Mouse (Mus musculus): ENCODE data around the gene Ehbp1l1. TPM values are rescaled to one million over a fixed set of nuclear protein-coding genes. Genes with fewer than 3 reads are reported as not detected.

Gene Ehbp1l1
- total and polyA plus RNA-seq, 2 experiments from 2014 or later = 19.7 to 43.0 TPM

GRCm38 (mm10) chr19:5684985-5685384 lies 41.1 kb downstream of the Ehbp1l1 start:
- Histone ChIP-seq H3K27me3 (ENCODE audit: insufficient read depth, low read length) (no peaks in the 10 kb centered on the region), H3K9me3 (ENCODE audit: low read length) (no peaks in the 10 kb centered on the region), H3K4me2 (ENCODE audit: low read depth, low read length) (no peak overlapping the region), H3K27ac (no peak overlapping the region), H3K9ac (replicated peaks; ENCODE audit: low read length) (no peak overlapping the region), H3K4me1 (ENCODE audit: insufficient read depth, low read length) (peaks cover 10% of the 10 kb centered on the region), H3K4me3 (ENCODE audit: low read length) (no peak overlapping the region), H3K36me3 (ENCODE audit: insufficient read depth, low read length) (peaks cover 60% of the 10 kb centered on the region)
- 93% methylated on average over 13 of the region's 13 CpGs for WGBS
- TF ChIP-seq CTCF (IDR thresholded peaks at IDR 0.05; ENCODE audit: low read depth) = no peak
- no peak for DNase-seq (ENCODE audit: low spot score)
- ATAC-seq = no peak

GRCm38 (mm10) chr19:5684236-5684635 lies 41.9 kb downstream of the Ehbp1l1 start:
- Histone ChIP-seq H3K27ac (no peak overlapping the region), H3K9me3 (ENCODE audit: low read length) (no peaks in the 10 kb centered on the region), H3K4me1 (ENCODE audit: insufficient read depth, low read length) (peaks cover 7% of the 10 kb centered on the region), H3K9ac (replicated peaks; ENCODE audit: low read length) (no peak overlapping the region), H3K36me3 (ENCODE audit: insufficient read depth, low read length) (peaks cover 68% of the 10 kb centered on the region), H3K4me3 (ENCODE audit: low read length) (no peak overlapping the region), H3K27me3 (ENCODE audit: insufficient read depth, low read length) (no peaks in the 10 kb centered on the region), H3K4me2 (ENCODE audit: low read depth, low read length) (no peak overlapping the region)
- no peak for TF ChIP-seq CTCF (IDR thresholded peaks at IDR 0.05; ENCODE audit: low read depth)
- no peak for ATAC-seq
- 93% methylated on average over 12 of the region's 12 CpGs for WGBS
- no peak for DNase-seq (ENCODE audit: low spot score)

DNA sequence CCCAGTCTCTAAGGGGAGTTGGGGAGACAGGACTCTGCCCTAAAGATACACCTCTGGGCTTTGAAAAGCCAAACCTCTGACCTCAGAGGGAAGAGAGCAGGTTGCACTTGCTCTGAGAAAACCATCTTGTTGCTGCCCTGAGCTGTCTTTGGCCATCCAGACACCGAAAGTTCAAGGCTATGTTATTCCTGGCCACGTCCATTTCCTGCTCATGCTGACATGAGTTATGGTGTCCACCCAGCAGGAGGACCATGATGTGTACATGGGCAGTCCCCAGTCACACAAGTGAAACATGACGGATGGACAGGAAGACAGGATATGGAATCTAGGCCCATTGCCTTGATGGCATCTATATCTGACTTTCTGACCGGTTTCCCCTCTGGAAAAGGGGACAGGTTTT lies 45.7 kb downstream of the Ehbp1l1 start:
- H3K9me3 ChIP-seq (ENCODE audit: low read length) = no peaks in the 10 kb centered on the region
- no peak for TF ChIP-seq CTCF (IDR thresholded peaks at IDR 0.05; ENCODE audit: low read depth)
- DNase-seq (ENCODE audit: low spot score) = no peak
- no peak overlapping the region for H3K4me3 ChIP-seq (ENCODE audit: low read length)
- no peak for ATAC-seq
- H3K9ac ChIP-seq (replicated peaks; ENCODE audit: low read length) = no peak overlapping the region
- peaks cover 90% of the 10 kb centered on the region for H3K36me3 ChIP-seq (ENCODE audit: insufficient read depth, low read length)
- H3K4me1 ChIP-seq (ENCODE audit: insufficient read depth, low read length) = no peaks in the 10 kb centered on the region
- no peak overlapping the region for H3K27ac ChIP-seq
- 82% methylated on average over 4 of the region's 4 CpGs for WGBS
- H3K27me3 ChIP-seq (ENCODE audit: insufficient read depth, low read length) = no peaks in the 10 kb centered on the region
- no peak overlapping the region for H3K4me2 ChIP-seq (ENCODE audit: low read depth, low read length)

DNA sequence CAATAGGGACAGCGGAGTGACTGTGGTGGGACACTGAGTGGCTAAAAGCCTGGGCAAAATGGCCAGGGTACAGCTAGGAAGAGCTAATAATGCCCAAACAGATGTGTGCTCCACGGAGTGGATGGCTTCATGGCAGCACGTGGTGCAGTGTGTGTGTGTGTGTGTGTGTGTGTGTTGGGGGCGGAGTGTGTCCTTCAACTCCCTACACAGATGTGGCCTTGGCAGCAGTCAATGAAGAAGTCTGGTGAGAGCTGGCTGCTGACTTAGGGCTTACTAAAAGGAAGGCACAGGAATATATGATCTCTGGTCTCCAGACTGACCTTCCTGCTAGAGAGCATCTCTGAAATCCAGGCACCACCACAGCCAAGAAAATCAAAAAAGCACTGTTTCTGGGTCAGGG lies 57.7 kb downstream of the Ehbp1l1 start:
- Histone ChIP-seq H3K27ac (no peak overlapping the region), H3K9ac (replicated peaks; ENCODE audit: low read length) (no peak overlapping the region), H3K36me3 (ENCODE audit: insufficient read depth, low read length) (peaks cover 72% of the 10 kb centered on the region), H3K4me1 (ENCODE audit: insufficient read depth, low read length) (no peaks in the 10 kb centered on the region), H3K27me3 (ENCODE audit: insufficient read depth, low read length) (no peaks in the 10 kb centered on the region), H3K9me3 (ENCODE audit: low read length) (no peaks in the 10 kb centered on the region), H3K4me3 (ENCODE audit: low read length) (no peak overlapping the region), H3K4me2 (ENCODE audit: low read depth, low read length) (no peak overlapping the region)
- DNase-seq (ENCODE audit: low spot score) = no peak
- 84% methylated on average over 4 of the region's 4 CpGs for WGBS
- ATAC-seq = no peak
- TF ChIP-seq CTCF (IDR thresholded peaks at IDR 0.05; ENCODE audit: low read depth) = no peak

DNA sequence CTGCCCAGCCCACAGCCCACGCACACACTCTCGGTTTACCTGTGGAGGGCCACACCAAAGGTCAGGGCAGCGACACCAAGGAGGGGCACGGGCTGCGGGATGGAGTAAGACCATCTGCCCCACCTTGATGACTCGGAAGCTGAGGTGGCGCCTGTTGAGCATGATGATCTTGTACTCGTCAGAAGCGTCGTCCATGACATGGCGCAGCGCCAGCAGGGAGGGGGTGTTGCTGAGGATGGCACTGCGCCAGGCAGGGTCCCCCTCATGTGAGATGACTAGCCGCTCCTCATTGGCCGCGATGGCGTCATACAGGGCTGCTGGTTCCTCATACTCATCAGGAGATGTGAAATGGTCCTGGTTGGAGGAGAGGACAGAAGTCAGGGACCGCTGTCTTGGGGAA lies 59.7 kb downstream of the Ehbp1l1 start:
- Histone ChIP-seq H3K4me2 (ENCODE audit: low read depth, low read length) (no peak overlapping the region), H3K9ac (replicated peaks; ENCODE audit: low read length) (no peak overlapping the region), H3K9me3 (ENCODE audit: low read length) (no peaks in the 10 kb centered on the region), H3K27me3 (ENCODE audit: insufficient read depth, low read length) (no peaks in the 10 kb centered on the region), H3K36me3 (ENCODE audit: insufficient read depth, low read length) (peaks cover 52% of the 10 kb centered on the region), H3K4me1 (ENCODE audit: insufficient read depth, low read length) (no peaks in the 10 kb centered on the region), H3K27ac (no peak overlapping the region), H3K4me3 (ENCODE audit: low read length) (no peak overlapping the region)
- no peak for DNase-seq (ENCODE audit: low spot score)
- TF ChIP-seq CTCF (IDR thresholded peaks at IDR 0.05; ENCODE audit: low read depth) = no peak
- 84% methylated on average over 18 of the region's 18 CpGs for WGBS
- no peak for ATAC-seq

DNA sequence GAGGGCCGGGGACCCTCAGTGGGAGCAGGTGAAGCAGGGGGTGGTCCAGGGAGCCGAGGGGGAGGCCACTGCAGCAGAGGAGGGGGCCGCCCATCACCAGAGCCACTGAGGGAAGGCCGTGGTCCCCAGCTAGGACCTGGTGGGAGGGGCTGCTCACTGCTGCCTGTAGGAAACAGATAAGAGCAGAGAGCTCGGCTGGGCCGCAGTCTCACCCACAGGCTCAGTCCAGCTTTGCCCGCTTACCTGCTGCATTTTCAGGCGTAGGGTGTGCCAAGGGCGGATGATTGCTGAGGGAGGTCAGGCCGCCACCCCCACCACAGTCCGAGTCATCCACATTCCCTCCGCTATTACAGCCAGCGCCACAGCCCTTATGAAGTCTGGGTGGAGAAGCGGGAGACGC lies 60.7 kb downstream of the Ehbp1l1 start:
- TF ChIP-seq CTCF (IDR thresholded peaks at IDR 0.05; ENCODE audit: low read depth) = no peak
- ATAC-seq = no peak
- H3K9ac ChIP-seq (replicated peaks; ENCODE audit: low read length) = no peak overlapping the region
- no peaks in the 10 kb centered on the region for H3K27me3 ChIP-seq (ENCODE audit: insufficient read depth, low read length)
- no peak overlapping the region for H3K4me2 ChIP-seq (ENCODE audit: low read depth, low read length)
- 89% methylated on average over 15 of the region's 15 CpGs for WGBS
- peaks cover 47% of the 10 kb centered on the region for H3K36me3 ChIP-seq (ENCODE audit: insufficient read depth, low read length)
- no peak overlapping the region for H3K27ac ChIP-seq
- no peak overlapping the region for H3K4me3 ChIP-seq (ENCODE audit: low read length)
- DNase-seq (ENCODE audit: low spot score) = no peak
- no peaks in the 10 kb centered on the region for H3K9me3 ChIP-seq (ENCODE audit: low read length)
- H3K4me1 ChIP-seq (ENCODE audit: insufficient read depth, low read length) = no peaks in the 10 kb centered on the region

DNA sequence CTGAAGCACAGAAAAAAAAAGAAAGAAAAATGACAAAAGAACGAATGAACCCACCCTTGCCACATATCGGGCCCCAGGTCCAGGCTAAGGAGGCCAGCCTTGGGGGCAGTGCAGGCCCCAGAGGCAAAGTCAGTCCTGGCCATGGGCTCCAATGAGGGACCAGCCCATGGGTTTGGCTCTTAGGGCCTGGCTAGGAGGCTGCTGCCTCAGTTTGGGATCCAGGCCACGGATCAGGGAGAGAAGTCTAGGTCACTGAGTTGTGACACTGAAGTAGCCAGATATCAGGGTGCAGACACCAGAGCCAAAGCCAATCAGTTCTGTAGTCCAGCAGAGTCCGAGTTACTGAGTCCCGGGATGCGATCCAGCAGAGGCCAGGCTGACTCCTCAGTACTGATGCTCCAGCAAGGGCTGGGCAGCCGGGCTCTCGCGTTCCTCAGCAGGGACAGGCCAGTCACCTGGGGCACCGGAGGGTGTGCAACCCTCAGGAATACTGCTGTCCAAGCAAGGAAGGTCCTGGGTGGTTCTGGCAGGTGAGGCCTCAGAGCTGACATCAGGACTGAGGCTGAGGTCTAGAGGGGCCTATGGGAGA lies 61.4 kb downstream of the Ehbp1l1 start:
- H3K36me3 ChIP-seq (ENCODE audit: insufficient read depth, low read length) = peaks cover 43% of the 10 kb centered on the region
- ATAC-seq (no peak), DNase-seq (ENCODE audit: low spot score) (no peak)
- 91% methylated on average over 10 of the region's 10 CpGs for WGBS
- no peaks in the 10 kb centered on the region for H3K4me1 ChIP-seq (ENCODE audit: insufficient read depth, low read length)
- no peak overlapping the region for H3K4me2 ChIP-seq (ENCODE audit: low read depth, low read length)
- H3K4me3 ChIP-seq (ENCODE audit: low read length) = no peak overlapping the region
- no peak overlapping the region for H3K27ac ChIP-seq
- H3K9me3 ChIP-seq (ENCODE audit: low read length) = no peaks in the 10 kb centered on the region
- no peaks in the 10 kb centered on the region for H3K27me3 ChIP-seq (ENCODE audit: insufficient read depth, low read length)
- no peak overlapping the region for H3K9ac ChIP-seq (replicated peaks; ENCODE audit: low read length)
- no peak for TF ChIP-seq CTCF (IDR thresholded peaks at IDR 0.05; ENCODE audit: low read depth)

Data from hindbrain, postnatal 0 days (tissue).